Mouse (Mus musculus) liver, embryonic 14.5 days (tissue): ENCODE measurements around the gene Cdpf1. TPM values are rescaled to one million over a fixed set of nuclear protein-coding genes. Genes with fewer than 3 reads are reported as not detected.
"Not testable (repeated sequence)": the region's sequence is repeated elsewhere in the genome, so short reads cannot be mapped to it uniquely, and the experiment has no call there.

Experiments used
- ATAC-seq: fragments of 200-750 bp; cut with Nextera tagmentation; 2 replicates; pipeline ENCODE4 v1.8.0; 2017; ENCODE audit warnings: moderate number of reproducible peaks, mild to moderate bottlenecking, moderate library complexity; ENCODE audit not compliant: insufficient read depth
- DNase-seq, 3 experiments: peaks; one replicate each; pipeline ENCODE4 v3.0.0-alpha.2; 2012 to 2013; ENCODE audit warnings: low read depth in 3 of 3, low spot score in 3 of 3
- H3K27ac ChIP-seq: fragments of 300-500 bp; sonication (generic); 2 replicates; pipeline ENCODE4 v1.5.1; 2014; ENCODE audit warnings: moderate library complexity, mild to moderate bottlenecking, control low read depth, inconsistent platforms
- H3K27me3 ChIP-seq: fragments of 300-500 bp; sonication (generic); 2 replicates; pipeline ENCODE4 v1.6.1; 2014; ENCODE audit warnings: mild to moderate bottlenecking, low read length, moderate library complexity; ENCODE audit not compliant: control insufficient read depth, insufficient read depth
- H3K36me3 ChIP-seq: fragments of 300-500 bp; sonication (generic); replicated peaks from 2 replicates; pipeline ENCODE4 v1.6.1; 2014; ENCODE audit warnings: low read depth; ENCODE audit not compliant: control insufficient read depth, insufficient read depth
- H3K4me1 ChIP-seq, 2 experiments: fragments of 200-500 bp in 1 of 2; fragments of 300-500 bp in 1 of 2; sonication (generic) in 1 of 2; replicated peaks; 2 replicates each; pipeline ENCODE4 v1.6.1; 2012 to 2014; ENCODE audit warnings: antibody characterized with exemption in 1 of 2, inconsistent platforms in 1 of 2, low read length in 1 of 2; ENCODE audit not compliant: control insufficient read depth in 2 of 2, insufficient read depth in 2 of 2
- H3K4me2 ChIP-seq: fragments of 300-500 bp; sonication (generic); 2 replicates; pipeline ENCODE4 v1.6.1; 2014; ENCODE audit warnings: low read depth, mild to moderate bottlenecking, control low read depth, moderate library complexity
- H3K4me3 ChIP-seq, 2 experiments: fragments of 200-500 bp in 1 of 2; fragments of 300-500 bp in 1 of 2; sonication (generic) in 1 of 2; 2 replicates each; pipeline ENCODE4 v1.5.1; 2012 to 2014; ENCODE audit warnings: low read depth in 2 of 2, low read length in 2 of 2, mild to moderate bottlenecking in 2 of 2, control low read depth in 1 of 2, inconsistent platforms in 1 of 2, moderate library complexity in 1 of 2; ENCODE audit not compliant: insufficient read depth in 1 of 2
- H3K9ac ChIP-seq: fragments of 300-500 bp; sonication (generic); replicated peaks from 2 replicates; pipeline ENCODE4 v1.6.1; 2014; ENCODE audit warnings: mild to moderate bottlenecking, control low read depth, moderate library complexity
- H3K9me3 ChIP-seq: fragments of 300-500 bp; sonication (generic); 2 replicates; pipeline ENCODE4 v1.6.1; 2016; ENCODE audit warnings: low read length, mixed read lengths; ENCODE audit not compliant: control insufficient read depth
- CTCF ChIP-seq: IDR thresholded peaks from 2 replicates; pipeline ENCODE4 v1.5.1; 2016; ENCODE audit warnings: antibody characterized with exemption, low read depth, control low read depth
- EP300 ChIP-seq: IDR thresholded peaks from 2 replicates; pipeline ENCODE4 v1.6.1; 2016; ENCODE audit warnings: antibody characterized with exemption, low read depth
- WGBS: fragments of 180-500 bp; shearing (Covaris S2); extraction: QIAGEN DNeasy Blood & Tissue Kit; methylation state at CpG from one replicate; pipeline ENCODE4 v1.1.7; 2014; ENCODE audit not compliant: insufficient replicate concordance; 5-methylcytosine and 5-hydroxymethylcytosine counted together
- polyA plus RNA-seq, 2 experiments: library from polyadenylated mRNA; depleted of rRNA in 1 of 2; stranded (reverse) in 1 of 2; unstranded in 1 of 2; fragments of >200 nt; fragmentation: Nextera tagmentation in 1 of 2; extraction: Ambion mirVana in 1 of 2; gene quantifications; 2 replicates each; pipeline versions ENCODE4 v1.2.1 to v1.2.3; 2012 to 2014

The Cdpf1 gene
- polyA plus RNA-seq, 2 experiments: 15.7 to 23.7 TPM

DNA sequence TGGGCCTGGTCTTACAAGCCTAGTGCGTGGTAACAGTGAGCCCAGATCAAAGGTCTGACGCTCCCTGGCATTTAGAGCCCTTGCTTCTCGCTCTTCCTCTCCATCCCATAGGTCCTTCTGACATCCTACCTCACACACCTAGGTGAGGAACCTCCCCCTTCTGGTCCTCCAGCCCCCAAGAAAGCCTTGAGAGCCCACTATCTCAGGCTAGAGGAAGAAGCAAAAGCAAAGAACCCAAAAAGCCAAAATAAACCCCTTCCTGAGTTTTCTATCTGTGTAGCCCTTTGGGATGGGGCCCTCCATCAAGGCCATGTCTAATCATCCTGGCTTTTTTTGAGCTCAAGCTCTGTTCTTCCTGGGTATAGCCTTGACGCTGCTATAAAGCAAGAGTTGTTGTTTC is 23.4 kb downstream of the Cdpf1 start:
- Histone ChIP-seq H3K27ac (no peak overlapping the region), H3K36me3 (no peaks in the 10 kb centered on the region), H3K9me3 (no peaks in the 10 kb centered on the region), H3K4me2 (no peak overlapping the region), H3K4me3 (no peak overlapping the region), H3K27me3 (no peaks in the 10 kb centered on the region), H3K9ac (no peak overlapping the region), H3K4me1 (no peaks in the 10 kb centered on the region)
- ATAC-seq (no peak), DNase-seq (no peak)
- 54% methylated on average over 4 of the region's 4 CpGs for WGBS
- TF ChIP-seq EP300 (no peak), CTCF (no peak)

DNA sequence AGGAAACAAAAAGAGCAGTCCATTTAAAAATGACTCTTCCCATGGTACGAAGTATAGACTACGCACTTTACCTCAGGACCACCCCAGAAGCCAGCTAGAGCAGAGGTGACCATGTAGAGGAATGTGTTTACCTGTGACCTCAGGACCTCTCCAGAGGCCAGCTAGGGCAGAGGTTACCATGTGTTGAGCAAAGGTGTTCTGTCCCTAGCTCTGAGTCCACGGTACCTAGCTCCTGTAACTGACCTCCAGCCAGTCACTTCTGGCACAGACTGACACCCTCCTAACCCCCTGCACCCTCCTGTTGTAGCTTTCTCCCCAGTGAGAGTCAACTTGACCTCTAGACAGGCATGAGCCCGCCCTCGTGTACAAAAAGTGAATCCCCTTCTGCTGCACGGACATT is 24.0 kb downstream of the Cdpf1 start:
- Histone ChIP-seq H3K9ac (no peak overlapping the region), H3K27ac (no peak overlapping the region), H3K36me3 (no peaks in the 10 kb centered on the region), H3K9me3 (no peaks in the 10 kb centered on the region), H3K4me1 (no peaks in the 10 kb centered on the region), H3K4me3 (no peak overlapping the region), H3K4me2 (no peak overlapping the region), H3K27me3 (no peaks in the 10 kb centered on the region)
- WGBS: 68% methylated on average over 6 of the region's 6 CpGs
- DNase-seq: peak in 1 of 3 experiments; percentile 13
- TF ChIP-seq CTCF (no peak), EP300 (no peak)
- peak; percentile 59; the same call in 1 of the 2 replicates for ATAC-seq

DNA sequence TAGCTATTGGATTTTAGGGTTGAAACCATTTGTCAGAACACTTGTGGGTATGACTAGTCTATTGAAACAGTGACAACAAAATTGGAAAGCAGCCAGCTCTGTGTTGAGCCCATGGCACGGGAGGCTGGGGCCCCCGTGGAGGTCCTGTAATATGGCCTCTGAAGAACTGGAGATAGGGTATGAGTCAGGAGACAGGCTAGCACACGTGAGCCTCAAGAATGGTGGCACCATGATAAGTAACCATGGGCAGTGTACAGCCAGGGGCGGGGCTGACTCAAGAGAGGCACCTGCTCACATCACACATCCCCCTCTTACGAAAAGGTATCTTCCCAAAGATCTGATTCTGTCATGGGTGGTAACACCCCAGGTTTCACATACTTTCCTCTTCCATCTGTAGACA is 24.8 kb downstream of the Cdpf1 start:
- Histone ChIP-seq H3K9me3 (no peaks in the 10 kb centered on the region), H3K27me3 (no peaks in the 10 kb centered on the region), H3K9ac (no peak overlapping the region), H3K36me3 (no peaks in the 10 kb centered on the region), H3K4me3 (no peak overlapping the region), H3K27ac (no peak overlapping the region), H3K4me2 (no peak overlapping the region), H3K4me1 (no peaks in the 10 kb centered on the region)
- no peak for DNase-seq
- WGBS: 29% methylated on average over 5 of the region's 5 CpGs
- TF ChIP-seq EP300 (no peak), CTCF (no peak)
- no peak for ATAC-seq

DNA sequence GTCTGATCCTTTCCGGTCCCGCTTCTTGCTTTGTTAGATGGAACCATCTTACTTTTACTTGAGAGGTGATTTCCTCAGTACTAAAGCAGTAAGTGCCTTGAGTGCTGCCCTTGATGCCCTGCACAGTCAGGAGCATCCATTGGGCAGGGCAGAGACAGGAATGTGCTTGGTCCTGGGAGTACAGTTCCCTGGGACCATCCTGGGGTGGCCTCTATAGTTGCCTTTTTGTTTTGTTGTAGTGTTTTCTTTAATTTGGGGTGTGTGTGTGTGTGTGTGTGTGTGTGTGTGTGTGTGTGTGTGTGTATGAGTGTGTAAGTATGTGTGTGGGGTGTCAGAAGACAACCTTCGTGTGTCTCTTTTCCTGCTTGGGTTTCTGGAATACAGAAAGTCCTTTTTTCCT is 27.2 kb downstream of the Cdpf1 start:
- Histone ChIP-seq H3K36me3 (no peaks in the 10 kb centered on the region), H3K9me3 (no peaks in the 10 kb centered on the region), H3K9ac (no peak overlapping the region), H3K4me3 (no peak overlapping the region), H3K27me3 (no peaks in the 10 kb centered on the region), H3K4me1 (no peaks in the 10 kb centered on the region; a peak in 1 of 4 replicates), H3K27ac (no peak overlapping the region), H3K4me2 (no peak overlapping the region)
- ATAC-seq: no peak
- TF ChIP-seq EP300: no peak
- no peak for TF ChIP-seq CTCF
- 76% methylated on average over 3 of the region's 3 CpGs for WGBS
- DNase-seq: no peak

DNA sequence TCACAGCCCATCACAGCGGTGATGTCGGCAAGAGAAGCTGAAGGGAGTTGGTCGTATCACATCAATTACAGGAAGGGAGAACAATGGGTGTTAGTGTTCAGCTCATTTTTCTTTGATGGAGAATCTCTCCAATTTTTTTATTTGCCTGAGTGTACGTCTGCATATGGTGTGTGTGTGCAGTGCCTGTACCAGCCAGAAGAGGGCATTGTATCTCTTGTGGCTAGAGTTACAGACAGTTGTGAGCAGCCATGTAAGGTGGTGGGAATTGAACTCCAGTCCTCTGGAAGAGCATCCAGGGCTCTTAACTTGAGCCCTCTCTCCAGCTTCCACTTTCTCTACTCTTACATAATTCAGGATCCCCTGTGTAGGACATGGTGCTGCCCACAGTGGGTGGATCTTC is 28.4 kb downstream of the Cdpf1 start:
- H3K4me3 ChIP-seq: no peak overlapping the region
- H3K9me3 ChIP-seq: no peaks in the 10 kb centered on the region
- H3K27ac ChIP-seq: no peak overlapping the region
- no peak for ATAC-seq
- no peak overlapping the region for H3K9ac ChIP-seq
- peak; percentile 52 for TF ChIP-seq CTCF
- no peak for TF ChIP-seq EP300
- no peaks in the 10 kb centered on the region for H3K27me3 ChIP-seq
- H3K4me2 ChIP-seq: no peak overlapping the region
- 75% methylated on average over 4 of the region's 4 CpGs for WGBS
- H3K36me3 ChIP-seq: no peaks in the 10 kb centered on the region
- DNase-seq: no peak
- H3K4me1 ChIP-seq: no peaks in the 10 kb centered on the region; a peak in 1 of 4 replicates

DNA sequence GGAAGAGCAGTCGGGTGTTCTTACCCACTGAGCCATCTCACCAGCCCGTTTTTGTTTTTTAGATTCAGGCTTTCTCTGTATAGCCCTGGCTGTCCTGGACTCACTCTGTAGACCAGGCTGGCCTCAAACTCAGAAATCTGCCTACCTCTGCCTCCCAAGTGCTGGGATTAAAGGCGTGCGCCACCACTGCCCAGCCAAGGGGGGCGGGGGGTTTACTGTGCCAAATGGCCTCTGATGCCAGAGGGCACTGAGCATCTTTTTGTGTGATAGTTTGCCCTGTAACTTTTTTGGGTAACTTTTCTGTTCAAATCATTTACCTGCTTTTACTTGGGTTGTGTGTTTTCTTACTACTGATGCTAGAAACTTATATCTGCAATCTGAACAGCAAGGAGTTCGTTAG is 32.6 kb downstream of the Cdpf1 start:
- not testable (repeated sequence) for H3K4me2 ChIP-seq, H3K4me1 ChIP-seq, ATAC-seq, H3K9ac ChIP-seq, H3K4me3 ChIP-seq, DNase-seq, H3K36me3 ChIP-seq, H3K27me3 ChIP-seq, H3K9me3 ChIP-seq, H3K27ac ChIP-seq
- WGBS: 62% methylated on average over 6 of the region's 6 CpGs
